Mouse (Mus musculus) limb, embryonic 15.5 days (tissue): Measurements from ENCODE around the gene Btf3l4. TPM values are rescaled to one million over a fixed set of nuclear protein-coding genes. Genes with fewer than 3 reads are reported as not detected.

Experiments
- ATAC-seq: fragments of 200-750 bp; cut with Nextera tagmentation; 2 replicates; pipeline ENCODE4 v1.8.0; 2017; ENCODE audit warnings: low read depth, moderate TSS enrichment; ENCODE audit not compliant: insufficient number of reproducible peaks, low FRiP score, low TSS enrichment
- H3K27ac ChIP-seq: fragments of 300-500 bp; sonication (generic); 2 replicates; pipeline ENCODE4 v1.5.1; 2015; ENCODE audit warnings: moderate library complexity, mild to moderate bottlenecking, inconsistent platforms
- H3K27me3 ChIP-seq: fragments of 300-500 bp; sonication (generic); 2 replicates; pipeline ENCODE4 v1.6.1; 2015; ENCODE audit warnings: inconsistent platforms
- H3K36me3 ChIP-seq: fragments of 300-500 bp; sonication (generic); 2 replicates; pipeline ENCODE4 v1.6.1; 2015; ENCODE audit warnings: inconsistent platforms
- H3K4me1 ChIP-seq: fragments of 300-500 bp; sonication (generic); 2 replicates; pipeline ENCODE4 v1.6.1; 2015; ENCODE audit warnings: inconsistent platforms
- H3K4me2 ChIP-seq: fragments of 300-500 bp; sonication (generic); 2 replicates; pipeline ENCODE4 v1.6.1; 2015; ENCODE audit warnings: mild to moderate bottlenecking, inconsistent platforms
- H3K4me3 ChIP-seq: fragments of 300-500 bp; sonication (generic); 2 replicates; pipeline ENCODE4 v1.5.1; 2015; ENCODE audit warnings: mild to moderate bottlenecking, inconsistent platforms
- H3K9ac ChIP-seq: fragments of 300-500 bp; sonication (generic); 2 replicates; pipeline ENCODE4 v1.6.1; 2015; ENCODE audit warnings: inconsistent platforms
- H3K9me3 ChIP-seq: fragments of 300-500 bp; sonication (generic); 2 replicates; pipeline ENCODE4 v1.6.1; 2016; ENCODE audit warnings: inconsistent platforms
- WGBS: fragments of 180-500 bp; shearing (Covaris S2); methylation state at CpG from one replicate; pipeline ENCODE4 v1.1.7; 2015; 5-methylcytosine and 5-hydroxymethylcytosine counted together
- polyA plus RNA-seq: library from polyadenylated mRNA; unstranded; fragments of >200 nt; fragmentation: Nextera tagmentation; extraction: Ambion mirVana; gene quantifications from 2 replicates; pipeline ENCODE4 v1.2.1, GENCODE M21; 2015

Gene Btf3l4
- polyA plus RNA-seq, 1 experiment from 2014 or later: 140 TPM

DNA sequence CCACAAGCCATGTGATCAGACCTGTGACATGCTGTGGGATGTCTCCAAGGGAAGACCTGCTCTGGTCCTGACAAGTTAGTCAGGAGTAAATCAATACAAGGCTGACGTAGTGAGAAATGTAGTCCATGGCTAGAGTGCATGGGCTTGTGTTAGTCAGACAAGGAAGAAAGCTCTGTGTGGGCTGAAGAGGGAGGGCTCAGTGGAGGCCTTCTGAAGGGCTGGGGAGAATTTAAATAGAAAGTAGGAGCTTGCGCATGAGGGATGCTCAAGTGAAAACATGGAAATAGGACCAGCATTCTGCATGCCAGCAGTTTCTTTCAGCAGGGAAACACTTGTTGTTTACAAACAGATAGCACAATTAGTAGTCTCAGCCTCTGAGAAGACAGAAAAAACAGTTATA, 29.9 kb downstream of the Btf3l4 start:
- H3K9ac ChIP-seq: no peak overlapping the region
- no peak overlapping the region for H3K4me3 ChIP-seq
- no peak for ATAC-seq
- no peaks in the 10 kb centered on the region for H3K9me3 ChIP-seq
- no peak overlapping the region for H3K4me2 ChIP-seq
- H3K4me1 ChIP-seq: no peaks in the 10 kb centered on the region
- H3K36me3 ChIP-seq: no peaks in the 10 kb centered on the region
- no peak overlapping the region for H3K27ac ChIP-seq
- 89% methylated on average over 2 of the region's 2 CpGs for WGBS
- H3K27me3 ChIP-seq: no peaks in the 10 kb centered on the region

DNA sequence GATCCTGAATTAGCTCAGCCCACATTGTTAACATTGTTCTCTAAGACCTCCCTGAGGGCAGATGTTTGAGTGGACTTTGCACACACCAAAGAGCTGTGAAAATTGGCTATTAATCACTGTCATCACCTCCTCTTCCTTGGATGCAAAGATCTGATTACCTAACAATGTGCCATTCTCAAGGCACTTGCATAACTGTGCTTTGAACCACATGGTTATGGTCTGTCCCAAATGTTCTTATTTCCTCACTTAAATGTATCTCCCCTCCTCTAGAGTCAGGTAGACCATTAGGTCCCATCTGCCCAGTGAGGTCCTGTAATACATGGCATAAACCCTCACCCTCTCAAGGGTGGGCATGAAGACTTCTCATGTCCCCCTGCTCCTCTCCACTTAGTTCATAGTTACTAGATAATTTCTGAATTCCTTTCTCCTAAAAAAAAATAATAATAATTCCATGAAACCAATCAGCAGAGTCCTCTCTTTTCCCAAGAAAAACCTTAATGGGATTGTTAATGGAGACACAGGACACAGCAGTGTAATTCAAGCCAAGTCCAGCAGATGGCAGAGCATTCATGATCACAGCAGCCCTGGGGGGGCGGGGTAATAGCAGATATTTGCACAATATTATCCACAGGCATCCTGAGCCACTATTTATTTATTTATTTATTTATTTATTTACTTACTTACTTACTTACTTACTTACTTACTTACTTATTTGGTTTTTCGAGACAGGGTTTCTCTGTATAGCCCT, 35.2 kb downstream of the Btf3l4 start:
- 50% methylated on average over 2 of the region's 2 CpGs for WGBS
- Histone ChIP-seq H3K4me3 (no peak overlapping the region), H3K9me3 (no peaks in the 10 kb centered on the region), H3K27me3 (no peaks in the 10 kb centered on the region), H3K27ac (no peak overlapping the region), H3K4me2 (no peak overlapping the region), H3K36me3 (no peaks in the 10 kb centered on the region), H3K4me1 (no peaks in the 10 kb centered on the region), H3K9ac (no peak overlapping the region)
- no peak for ATAC-seq

DNA sequence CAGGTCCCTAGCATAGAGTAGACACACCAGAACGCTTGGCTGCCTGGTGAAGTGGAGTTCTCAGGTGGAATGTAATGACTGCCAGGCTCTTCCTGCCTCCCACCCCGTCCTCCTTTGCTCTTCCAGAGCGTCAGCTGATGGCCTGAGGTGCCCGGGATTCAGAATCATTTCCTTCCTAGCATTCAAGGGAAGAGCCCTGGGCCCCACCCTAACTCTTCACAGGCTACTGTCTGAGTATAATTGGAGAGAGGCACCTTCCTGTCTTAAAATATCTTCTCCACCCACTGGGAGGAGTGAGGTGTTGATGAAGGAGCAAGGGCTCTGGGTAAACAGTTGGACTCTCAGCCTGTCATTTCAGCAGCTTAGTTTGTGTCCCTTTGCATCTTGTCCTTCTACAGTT, 36.7 kb downstream of the Btf3l4 start:
- ATAC-seq: no peak
- Histone ChIP-seq H3K4me3 (no peak overlapping the region), H3K4me1 (no peaks in the 10 kb centered on the region), H3K4me2 (no peak overlapping the region), H3K36me3 (no peaks in the 10 kb centered on the region), H3K27me3 (no peaks in the 10 kb centered on the region), H3K9ac (no peak overlapping the region), H3K9me3 (no peaks in the 10 kb centered on the region), H3K27ac (no peak overlapping the region)
- WGBS: 28% methylated on average over 4 of the region's 4 CpGs

DNA sequence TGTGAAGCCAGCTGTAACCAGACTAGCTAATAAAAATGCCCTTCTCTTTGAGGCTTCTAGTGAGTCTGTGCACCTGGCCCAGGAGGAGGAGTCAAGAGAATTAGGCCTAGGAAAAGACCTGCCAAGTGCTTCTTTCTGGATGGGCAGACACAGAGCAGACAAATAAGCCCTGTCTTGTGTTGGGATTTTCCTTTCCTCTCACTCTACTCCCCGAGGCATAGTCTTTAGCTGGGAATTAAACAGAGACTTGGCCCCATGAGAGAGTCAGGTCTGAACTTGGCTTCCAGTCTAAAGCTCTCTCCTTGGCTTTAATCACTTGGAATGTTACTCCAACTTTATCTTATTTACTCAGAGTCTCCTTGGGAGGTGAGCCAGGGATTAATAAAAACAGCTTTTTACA, 39.5 kb downstream of the Btf3l4 start:
- no peaks in the 10 kb centered on the region for H3K4me1 ChIP-seq
- H3K27me3 ChIP-seq: no peaks in the 10 kb centered on the region
- ATAC-seq: no peak
- H3K9me3 ChIP-seq: no peaks in the 10 kb centered on the region
- no peak overlapping the region for H3K9ac ChIP-seq
- H3K36me3 ChIP-seq: no peaks in the 10 kb centered on the region
- H3K4me2 ChIP-seq: no peak overlapping the region
- 39% methylated on average over 1 of the region's 1 CpGs for WGBS
- no peak overlapping the region for H3K4me3 ChIP-seq
- no peak overlapping the region for H3K27ac ChIP-seq

DNA sequence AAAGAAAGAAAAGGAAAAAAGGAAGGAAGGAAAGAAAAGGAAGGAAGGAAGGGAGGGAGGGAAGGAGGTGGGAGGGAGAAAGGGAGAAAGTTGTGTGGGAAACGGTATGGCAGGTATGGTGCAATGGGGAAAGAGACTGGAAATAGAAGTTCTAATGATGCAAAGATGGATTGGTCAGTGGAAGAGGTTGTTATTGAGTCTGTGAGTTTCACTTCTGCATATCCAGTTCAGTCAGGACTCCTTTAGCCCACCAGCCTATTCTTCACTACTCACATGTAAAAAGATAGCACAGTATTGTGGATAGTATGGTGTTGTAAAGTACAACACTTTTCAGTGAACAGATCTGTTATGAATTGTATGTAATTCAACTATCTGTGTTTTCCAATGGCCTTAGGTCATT, 42.9 kb downstream of the Btf3l4 start:
- 69% methylated on average over 1 of the region's 1 CpGs for WGBS

DNA sequence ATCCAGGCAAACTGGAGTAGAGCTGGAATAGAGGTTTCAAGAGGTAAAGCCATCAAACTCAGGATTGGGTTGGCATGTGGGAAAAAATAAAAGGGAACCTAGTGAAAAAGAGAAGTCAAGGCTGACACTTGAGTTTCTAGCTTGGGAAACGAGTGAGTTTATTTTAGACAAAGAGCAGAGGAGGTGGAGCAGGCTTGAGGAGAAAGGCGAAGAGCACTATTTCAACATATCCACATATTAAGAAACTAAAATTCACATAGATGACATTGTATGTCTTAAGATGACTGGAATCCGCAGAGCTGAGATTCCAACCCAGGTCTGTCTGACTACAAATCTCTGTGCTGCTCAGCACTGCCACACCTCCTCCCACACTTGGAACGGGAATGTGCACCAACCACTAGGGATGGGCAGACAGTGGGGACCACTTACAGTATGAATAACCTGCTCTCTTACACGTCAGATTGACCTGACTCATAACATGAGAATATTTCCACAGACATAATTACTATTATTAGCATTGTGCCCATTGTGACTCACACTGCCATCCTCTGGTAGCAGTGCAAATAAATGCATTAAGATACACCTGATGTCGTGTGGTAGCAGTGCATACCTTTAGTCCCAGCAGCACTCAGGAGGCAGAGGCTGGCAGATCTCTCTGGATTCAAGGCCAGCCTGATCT, 44.0 kb downstream of the Btf3l4 start:
- no peak for ATAC-seq
- WGBS: 66% methylated on average over 6 of the region's 6 CpGs
- H3K9ac ChIP-seq: no peak overlapping the region
- no peaks in the 10 kb centered on the region for H3K4me1 ChIP-seq
- no peak overlapping the region for H3K4me2 ChIP-seq
- no peaks in the 10 kb centered on the region for H3K9me3 ChIP-seq
- H3K27me3 ChIP-seq: no peaks in the 10 kb centered on the region
- no peaks in the 10 kb centered on the region for H3K36me3 ChIP-seq
- H3K27ac ChIP-seq: peak overlapping the region; percentile 27; the same call in 1 of the 2 replicates
- H3K4me3 ChIP-seq: no peak overlapping the region

More for the DNA sequence above, 42.9 kb downstream of the Btf3l4 start:
- H3K9ac ChIP-seq: no peak overlapping the region
- no peaks in the 10 kb centered on the region for H3K36me3 ChIP-seq
- H3K27ac ChIP-seq: no peak overlapping the region
- no peaks in the 10 kb centered on the region for H3K4me1 ChIP-seq
- H3K4me3 ChIP-seq: no peak overlapping the region
- H3K4me2 ChIP-seq: no peak overlapping the region
- no peak for ATAC-seq
- H3K27me3 ChIP-seq: no peaks in the 10 kb centered on the region
- no peaks in the 10 kb centered on the region for H3K9me3 ChIP-seq

DNA sequence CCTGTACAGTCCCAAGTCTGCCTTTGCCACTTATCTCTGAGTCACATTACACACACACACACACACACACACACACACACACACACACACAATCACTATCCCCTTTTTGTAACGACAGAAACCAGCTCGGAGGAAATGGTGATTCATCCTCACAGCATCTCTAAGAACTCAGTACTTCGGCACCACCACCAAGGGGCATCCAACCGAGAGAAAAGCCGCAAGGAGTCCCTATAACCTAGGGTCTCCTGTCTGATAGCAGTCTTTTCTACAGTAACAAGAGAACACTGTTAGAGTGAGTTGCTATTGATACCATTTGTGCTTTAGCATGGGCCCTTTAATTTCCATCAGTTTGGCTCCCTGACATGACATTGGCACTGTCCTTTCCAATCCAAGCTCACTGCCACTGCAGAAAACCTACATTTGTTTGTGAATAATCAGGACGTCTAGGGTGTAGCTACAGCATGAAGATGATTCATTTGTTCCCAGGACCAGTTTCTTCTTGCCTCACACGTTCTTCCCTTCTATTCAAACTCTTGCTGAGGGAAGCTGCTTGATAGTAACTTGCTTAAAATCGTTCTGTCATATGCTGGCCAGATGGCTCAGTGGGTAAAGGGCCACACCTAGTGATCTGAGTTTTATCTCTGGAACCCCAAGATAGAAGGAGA, 50.9 kb downstream of the Btf3l4 start:
- H3K27ac ChIP-seq: peak overlapping the region; percentile 54; the same call in 1 of the 2 replicates
- ATAC-seq: no peak
- H3K4me3 ChIP-seq: no peak overlapping the region
- no peaks in the 10 kb centered on the region for H3K36me3 ChIP-seq
- no peaks in the 10 kb centered on the region for H3K9me3 ChIP-seq
- H3K27me3 ChIP-seq: no peaks in the 10 kb centered on the region
- no peak overlapping the region for H3K9ac ChIP-seq
- H3K4me1 ChIP-seq: no peaks in the 10 kb centered on the region
- no peak overlapping the region for H3K4me2 ChIP-seq
- 43% methylated on average over 8 of the region's 8 CpGs for WGBS

DNA sequence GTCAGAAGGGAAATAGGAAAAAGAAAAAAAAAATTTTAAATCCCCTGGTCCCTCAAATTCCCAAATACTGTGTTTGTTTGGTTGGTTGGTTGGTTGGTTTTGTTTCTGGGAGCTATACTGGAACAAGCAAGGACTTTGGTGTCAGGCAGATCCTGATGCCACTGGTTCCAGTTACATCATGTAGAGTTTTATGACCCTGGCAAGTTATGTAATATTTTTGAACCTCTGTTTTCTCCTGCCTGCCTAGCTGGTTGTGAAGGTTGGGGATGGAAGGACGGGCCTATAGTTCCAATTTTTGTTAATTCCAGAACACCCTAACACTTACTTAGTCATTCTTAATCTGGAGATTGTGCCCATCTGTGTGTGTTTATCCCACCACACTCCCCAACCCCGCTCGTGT, 51.8 kb downstream of the Btf3l4 start:
- ATAC-seq: no peak
- Histone ChIP-seq H3K27ac (no peak overlapping the region), H3K27me3 (no peaks in the 10 kb centered on the region), H3K4me1 (no peaks in the 10 kb centered on the region), H3K9ac (no peak overlapping the region), H3K9me3 (no peaks in the 10 kb centered on the region), H3K4me3 (no peak overlapping the region; the same call in 1 of the 2 replicates), H3K36me3 (no peaks in the 10 kb centered on the region), H3K4me2 (0 out of 2 replicates have a peak overlapping the region, but pooled peaks have one; percentile 60)
- WGBS: 51% methylated on average over 3 of the region's 3 CpGs

DNA sequence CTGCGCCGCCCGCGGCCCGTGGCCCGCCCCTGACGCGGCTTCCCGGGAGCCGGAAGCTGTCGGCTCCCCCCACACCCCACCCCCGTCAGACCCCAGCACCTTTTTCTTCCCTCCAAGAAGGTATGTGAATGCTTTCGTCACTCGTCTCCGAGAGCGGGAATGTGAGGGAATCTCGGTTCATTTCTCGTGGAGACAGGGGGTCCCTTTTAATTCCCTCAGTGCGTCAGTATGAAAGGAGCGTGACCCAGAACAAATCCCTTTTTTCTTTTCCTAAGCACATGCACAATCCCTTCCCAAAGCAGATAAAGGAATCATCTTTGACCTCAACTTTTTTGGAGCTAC, 52.6 kb downstream of the Btf3l4 start:
- 0% methylated on average over 18 of the region's 20 CpGs for WGBS
- no peak for ATAC-seq
- Histone ChIP-seq H3K4me3 (peak overlapping the region; percentile 94), H3K9me3 (no peaks in the 10 kb centered on the region), H3K36me3 (no peaks in the 10 kb centered on the region), H3K9ac (peak overlapping the region; percentile 98), H3K27ac (peak overlapping the region; percentile 97), H3K4me2 (peak overlapping the region; percentile 60), H3K4me1 (no peaks in the 10 kb centered on the region), H3K27me3 (no peaks in the 10 kb centered on the region)

DNA sequence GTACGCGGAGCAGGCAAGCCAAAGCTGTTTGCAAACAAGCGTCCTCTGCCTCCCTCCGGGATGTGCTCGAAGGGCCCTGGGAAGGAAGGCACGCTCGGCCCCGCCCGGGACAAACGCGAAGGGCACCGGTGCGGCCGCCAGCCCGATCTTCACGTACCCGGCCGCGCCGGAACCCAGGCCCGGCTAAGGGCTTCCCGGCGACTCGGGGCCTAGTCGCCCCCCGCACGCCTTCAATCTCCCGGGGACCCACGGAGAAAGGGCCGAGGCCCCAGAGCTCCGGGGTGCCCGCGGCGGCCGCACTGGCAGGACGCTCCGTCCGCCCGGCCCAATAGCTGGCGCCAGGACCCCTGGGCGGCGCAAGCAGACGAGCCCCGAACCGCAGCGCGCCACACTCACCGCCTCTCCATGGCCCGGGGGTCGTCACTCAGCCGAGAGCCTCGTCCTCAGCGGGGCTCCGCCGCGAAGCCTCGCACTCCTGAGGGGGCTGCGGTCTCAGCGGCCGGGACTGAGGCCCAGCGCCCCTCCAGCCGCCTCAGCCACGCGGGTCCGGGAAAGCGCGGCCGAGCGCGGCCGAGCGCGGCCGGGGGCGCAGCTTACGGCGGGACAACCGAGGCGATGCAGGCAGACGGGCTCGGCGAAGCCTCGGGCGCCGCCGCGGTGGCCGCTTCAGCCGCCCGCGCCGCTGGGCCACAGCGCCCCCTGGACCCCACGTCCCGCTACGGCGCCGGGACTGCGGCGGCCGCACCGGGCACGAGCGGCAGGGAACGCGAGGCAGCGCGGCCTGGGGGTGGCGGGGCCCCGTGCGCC, 53.2 kb downstream of the Btf3l4 start, which contains the start of gene Zfyve9:
Gene Zfyve9, minus strand, starts transcription at position 742 of the 807 bp plus-strand sequence.
- Histone ChIP-seq H3K4me2 (peak within 1 kb of the TSS; percentile 60), H3K27me3 (no peaks in the 10 kb centered on the region), H3K4me1 (no peaks in the 10 kb centered on the region), H3K4me3 (peak within 1 kb of the TSS; percentile 94), H3K9me3 (no peaks in the 10 kb centered on the region), H3K27ac (peak within 1 kb of the TSS; percentile 97), H3K36me3 (no peaks in the 10 kb centered on the region), H3K9ac (peak within 1 kb of the TSS; percentile 98)
- WGBS: under 1% methylated on average over 108 of the region's 111 CpGs
- peak; percentile 92 for ATAC-seq

DNA sequence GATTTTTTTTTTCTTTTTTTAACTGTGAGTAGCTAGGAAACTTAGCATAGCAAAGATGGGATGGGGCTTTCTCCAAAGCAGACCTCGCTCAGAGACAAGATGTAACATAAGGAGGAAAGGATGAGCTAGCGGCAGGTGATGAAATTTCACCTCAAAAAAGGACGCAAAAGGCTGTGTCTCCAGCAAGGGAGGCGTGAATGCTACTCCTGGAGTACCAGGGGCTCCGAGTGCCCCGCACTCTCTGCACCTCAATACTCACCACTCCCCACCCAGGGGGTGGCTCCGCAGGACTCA, 53.7 kb downstream of the Btf3l4 start:
- H3K4me2 ChIP-seq: peak overlapping the region; percentile 60

More for the DNA sequence above, 53.7 kb downstream of the Btf3l4 start:
- Histone ChIP-seq H3K36me3 (no peaks in the 10 kb centered on the region), H3K27ac (peak overlapping the region; percentile 97), H3K4me3 (peak overlapping the region; percentile 94), H3K4me1 (no peaks in the 10 kb centered on the region), H3K27me3 (no peaks in the 10 kb centered on the region), H3K9me3 (no peaks in the 10 kb centered on the region), H3K9ac (peak overlapping the region; percentile 98)
- 0% methylated on average over 7 of the region's 7 CpGs for WGBS
- ATAC-seq: 0 out of 2 replicates have a peak, but pooled peaks have one; percentile 40
